Mouse (Mus musculus): ENCODE results near the gene Zfp420. TPM values are rescaled to one million over a fixed set of nuclear protein-coding genes. Genes with fewer than 3 reads are reported as not detected.

The Zfp420 gene
- polyA plus RNA-seq, 1 experiment = 13.4 TPM

- Histone ChIP-seq H3K4me3 (ENCODE audit: low read depth, low read length) (peak within 1 kb of the TSS; percentile 75), H3K27ac (ENCODE audit: insufficient read depth, low read length) (peak within 1 kb of the TSS; percentile 99), H3K9me3 (replicated peaks; ENCODE audit: control insufficient read depth, insufficient read depth, low read length, poor library complexity, severe bottlenecking) (no peaks in the 10 kb centered on the region), H3K27me3 (ENCODE audit: control insufficient read depth, insufficient read depth, low read length, poor library complexity, severe bottlenecking) (no peaks in the 10 kb centered on the region), H3K9ac (ENCODE audit: low read depth, poor library complexity, severe bottlenecking) (peak within 1 kb of the TSS; percentile 87), H3K4me1 (ENCODE audit: control insufficient read depth, insufficient read depth, low read length) (no peaks in the 10 kb centered on the region), H3K36me3 (ENCODE audit: control insufficient read depth, insufficient read depth, low read length, poor library complexity, severe bottlenecking) (0 out of 2 replicates have a peak, but pooled peaks cover 2% of the 10 kb centered on the region)
- TF ChIP-seq EP300 (IDR thresholded peaks at IDR 0.05; ENCODE audit: insufficient read depth, low read depth, low read length) (0 out of 2 replicates have a peak, but pooled peaks have one; percentile 44), CTCF (IDR thresholded peaks at IDR 0.05; ENCODE audit: low read depth, low read length) (no peak), POLR2A (IDR thresholded peaks at IDR 0.05; ENCODE audit: insufficient read depth, low read length) (no peak)
Measured at GRCm38 (mm10) chr7:29905966-29906681, 46.3 kb downstream of the Zfp420 start, which contains the start of gene Zfp27. Gene Zfp27 (minus strand): TSS chr7:29906572.

DNA sequence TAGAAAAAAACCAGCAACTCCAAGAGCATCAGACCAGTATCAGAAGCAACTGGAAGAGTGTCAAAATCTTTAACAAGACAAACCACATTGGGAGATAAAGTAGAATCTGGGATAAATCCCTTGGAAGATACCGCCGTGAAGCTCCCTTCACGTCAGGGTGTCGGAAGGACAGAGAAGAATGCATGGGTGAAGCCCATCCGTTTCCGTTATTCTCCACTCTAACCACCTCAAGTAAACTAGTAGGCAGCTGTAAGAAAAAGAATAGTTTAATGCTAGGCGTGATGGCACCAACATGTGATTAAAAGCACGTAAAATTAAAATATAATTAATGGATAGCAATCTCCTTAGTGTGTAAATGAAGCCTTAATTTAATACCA is 46.9 kb downstream of the Zfp420 start:
- Histone ChIP-seq H3K27ac (ENCODE audit: insufficient read depth, low read length) (peak overlapping the region; percentile 99), H3K9ac (ENCODE audit: low read depth, poor library complexity, severe bottlenecking) (peak overlapping the region; percentile 87), H3K27me3 (ENCODE audit: control insufficient read depth, insufficient read depth, low read length, poor library complexity, severe bottlenecking) (no peaks in the 10 kb centered on the region), H3K9me3 (replicated peaks; ENCODE audit: control insufficient read depth, insufficient read depth, low read length, poor library complexity, severe bottlenecking) (no peaks in the 10 kb centered on the region), H3K4me1 (ENCODE audit: control insufficient read depth, insufficient read depth, low read length) (no peaks in the 10 kb centered on the region), H3K4me3 (ENCODE audit: low read depth, low read length) (peak overlapping the region; percentile 71), H3K36me3 (ENCODE audit: control insufficient read depth, insufficient read depth, low read length, poor library complexity, severe bottlenecking) (0 out of 2 replicates have a peak, but pooled peaks cover 2% of the 10 kb centered on the region)
- TF ChIP-seq POLR2A (IDR thresholded peaks at IDR 0.05; ENCODE audit: insufficient read depth, low read length) (no peak), CTCF (IDR thresholded peaks at IDR 0.05; ENCODE audit: low read depth, low read length) (no peak), EP300 (IDR thresholded peaks at IDR 0.05; ENCODE audit: insufficient read depth, low read depth, low read length) (no peak)

- 0 out of 2 replicates have a peak, but pooled peaks cover 2% of the 10 kb centered on the region for H3K36me3 ChIP-seq (ENCODE audit: control insufficient read depth, insufficient read depth, low read length, poor library complexity, severe bottlenecking)
- no peak overlapping the region for H3K4me3 ChIP-seq (ENCODE audit: low read depth, low read length)
- TF ChIP-seq POLR2A (IDR thresholded peaks at IDR 0.05; ENCODE audit: insufficient read depth, low read length) (no peak), EP300 (IDR thresholded peaks at IDR 0.05; ENCODE audit: insufficient read depth, low read depth, low read length) (no peak), CTCF (IDR thresholded peaks at IDR 0.05; ENCODE audit: low read depth, low read length) (no peak)
- H3K9me3 ChIP-seq (replicated peaks; ENCODE audit: control insufficient read depth, insufficient read depth, low read length, poor library complexity, severe bottlenecking) = no peaks in the 10 kb centered on the region
- peak overlapping the region; percentile 87; the same call in 1 of the 2 replicates for H3K9ac ChIP-seq (ENCODE audit: low read depth, poor library complexity, severe bottlenecking)
- no peaks in the 10 kb centered on the region for H3K4me1 ChIP-seq (ENCODE audit: control insufficient read depth, insufficient read depth, low read length)
- no peaks in the 10 kb centered on the region for H3K27me3 ChIP-seq (ENCODE audit: control insufficient read depth, insufficient read depth, low read length, poor library complexity, severe bottlenecking)
- H3K27ac ChIP-seq (ENCODE audit: insufficient read depth, low read length) = peak overlapping the region; percentile 99
Measured at GRCm38 (mm10) chr7:29907206-29907605, 47.4 kb downstream of the Zfp420 start.

GRCm38 (mm10) chr7:29908130-29908950 is 48.6 kb downstream of the Zfp420 start, which contains the start of gene Zfp383:
Gene Zfp383 (plus strand): TSS chr7:29908223.
- peak within 1 kb of the TSS; percentile 100 for H3K4me3 ChIP-seq (ENCODE audit: low read depth, low read length)

DNA sequence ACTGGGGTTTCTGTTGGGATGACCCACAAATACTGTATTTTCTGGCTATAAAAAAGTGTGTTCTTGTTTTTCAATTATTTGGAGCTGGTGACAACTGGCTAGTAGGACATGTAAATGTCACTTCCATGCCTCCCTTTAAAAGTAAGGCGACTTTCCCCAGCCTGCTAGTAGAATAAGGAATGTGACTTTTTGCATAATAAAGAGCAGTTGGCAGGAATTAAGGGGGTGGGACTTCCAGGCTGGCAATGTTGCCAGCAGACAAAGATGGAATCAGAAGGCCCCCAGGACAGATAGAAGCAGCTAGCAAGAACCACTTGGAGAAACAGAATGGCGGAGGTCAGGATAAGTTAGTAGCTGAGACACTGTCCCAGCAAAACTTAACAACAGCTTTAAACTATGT is 50.5 kb downstream of the Zfp420 start:
- H3K27ac ChIP-seq (ENCODE audit: insufficient read depth, low read length) = peak overlapping the region; percentile 52; the same call in 1 of the 2 replicates
- H3K9ac ChIP-seq (ENCODE audit: low read depth, poor library complexity, severe bottlenecking) = peak overlapping the region; percentile 66; the same call in 1 of the 2 replicates
- H3K36me3 ChIP-seq (ENCODE audit: control insufficient read depth, insufficient read depth, low read length, poor library complexity, severe bottlenecking) = peaks cover 17% of the 10 kb centered on the region
- TF ChIP-seq EP300 (IDR thresholded peaks at IDR 0.05; ENCODE audit: insufficient read depth, low read depth, low read length) (no peak), POLR2A (IDR thresholded peaks at IDR 0.05; ENCODE audit: insufficient read depth, low read length) (no peak), CTCF (IDR thresholded peaks at IDR 0.05; ENCODE audit: low read depth, low read length) (no peak)
- H3K27me3 ChIP-seq (ENCODE audit: control insufficient read depth, insufficient read depth, low read length, poor library complexity, severe bottlenecking) = no peaks in the 10 kb centered on the region
- H3K4me3 ChIP-seq (ENCODE audit: low read depth, low read length) = no peak overlapping the region
- H3K9me3 ChIP-seq (replicated peaks; ENCODE audit: control insufficient read depth, insufficient read depth, low read length, poor library complexity, severe bottlenecking) = no peaks in the 10 kb centered on the region
- H3K4me1 ChIP-seq (ENCODE audit: control insufficient read depth, insufficient read depth, low read length) = no peaks in the 10 kb centered on the region

More at GRCm38 (mm10) chr7:29908130-29908950, 48.6 kb downstream of the Zfp420 start, which contains the start of gene Zfp383:
- peak within 1 kb of the TSS; percentile 87 for H3K9ac ChIP-seq (ENCODE audit: low read depth, poor library complexity, severe bottlenecking)
- H3K4me1 ChIP-seq (ENCODE audit: control insufficient read depth, insufficient read depth, low read length) = no peaks in the 10 kb centered on the region
- no peaks in the 10 kb centered on the region for H3K27me3 ChIP-seq (ENCODE audit: control insufficient read depth, insufficient read depth, low read length, poor library complexity, severe bottlenecking)
- TF ChIP-seq POLR2A (IDR thresholded peaks at IDR 0.05; ENCODE audit: insufficient read depth, low read length) (peak; percentile 55), CTCF (IDR thresholded peaks at IDR 0.05; ENCODE audit: low read depth, low read length) (no peak), EP300 (IDR thresholded peaks at IDR 0.05; ENCODE audit: insufficient read depth, low read depth, low read length) (no peak)
- H3K36me3 ChIP-seq (ENCODE audit: control insufficient read depth, insufficient read depth, low read length, poor library complexity, severe bottlenecking) = peaks cover 6% of the 10 kb centered on the region
- peak within 1 kb of the TSS; percentile 99 for H3K27ac ChIP-seq (ENCODE audit: insufficient read depth, low read length)
- H3K9me3 ChIP-seq (replicated peaks; ENCODE audit: control insufficient read depth, insufficient read depth, low read length, poor library complexity, severe bottlenecking) = no peaks in the 10 kb centered on the region

Measured in ES-Bruce4 (cell line).